Mouse (Mus musculus) left cerebral cortex, postnatal 36 days (tissue): ENCODE results near the gene Prpf39. TPM values are rescaled to one million over a fixed set of nuclear protein-coding genes. Genes with fewer than 3 reads are reported as not detected.

ENCODE experiments used
- DNase-seq, 2 experiments: peaks; one replicate each; pipeline ENCODE4 v3.0.0; 2021 to 2022; ENCODE audit warnings: low spot score in 2 of 2, mixed read lengths in 1 of 2
- intact Hi-C: fragments of 180-260 bp; cut with DNase I; formaldehyde crosslinking; loops from one replicate; pipeline ENCODE4 v1.15.1; 2025
- total RNA-seq, 2 experiments: library from RNA; stranded (reverse); gene quantifications; 2 replicates each; pipeline ENCODE4 v1.2.3; 2021

The Prpf39 gene
- 10 to 100 TPM; 27.0 to 48.3 TPM for total RNA-seq

GRCm38 (mm10) chr12:65036190-65036870, at the start of gene Prpf39:
Gene Prpf39, plus strand, starts transcription at chr12:65036333.
- peak; percentile 91 to 93 for DNase-seq

GRCm38 (mm10) chr12:65007725-65008124, 28.4 kb upstream of the Prpf39 start:
- intact Hi-C loops = no loop called here
- no peak for DNase-seq

More at GRCm38 (mm10) chr12:65036190-65036870, at the start of gene Prpf39:
- intact Hi-C loops = no loop called here

GRCm38 (mm10) chr12:65022842-65023241, 13.3 kb upstream of the Prpf39 start:
- intact Hi-C loops = no loop called here
- peak; percentile 7 to 11 for DNase-seq

- no peak for DNase-seq
- intact Hi-C loops = no loop called here
Measured at GRCm38 (mm10) chr12:65035839-65036189, 319 bp upstream of the Prpf39 start.

GRCm38 (mm10) chr12:65036892-65037545, 886 bp downstream of the Prpf39 start:
- intact Hi-C loops = no loop called here
- no peak for DNase-seq

- intact Hi-C loops = no loop called here
- no peak for DNase-seq
Measured at GRCm38 (mm10) chr12:65037546-65037937, 1.4 kb downstream of the Prpf39 start.

GRCm38 (mm10) chr12:65048799-65049198, 12.7 kb downstream of the Prpf39 start:
- intact Hi-C loops = loop anchor here (5.0 kb wide), 1 partner anchor 36 kb away; no protein-coding TSS in a partner anchor
- no peak for DNase-seq

- DNase-seq = no peak
- intact Hi-C loops = no loop called here
Measured at GRCm38 (mm10) chr12:65058203-65058602, 22.1 kb downstream of the Prpf39 start.

- DNase-seq = no peak
Measured at GRCm38 (mm10) chr12:65061082-65061481, 24.9 kb downstream of the Prpf39 start.

GRCm38 (mm10) chr12:65065241-65065640, 29.1 kb downstream of the Prpf39 start:
- intact Hi-C loops = no loop called here
- DNase-seq = no peak

More at GRCm38 (mm10) chr12:65061082-65061481, 24.9 kb downstream of the Prpf39 start:
- intact Hi-C loops = no loop called here

- intact Hi-C loops = no loop called here
- no peak for DNase-seq
Measured at GRCm38 (mm10) chr12:65066234-65066633, 30.1 kb downstream of the Prpf39 start.

GRCm38 (mm10) chr12:65068409-65068808, 32.3 kb downstream of the Prpf39 start:
- intact Hi-C loops = no loop called here
- no peak for DNase-seq

GRCm38 (mm10) chr12:65072911-65073610, 36.9 kb downstream of the Prpf39 start:
- no peak for DNase-seq
- intact Hi-C loops = no loop called here

- DNase-seq = peak; percentile 96
- intact Hi-C loops = no loop called here
Measured at GRCm38 (mm10) chr12:65073611-65074178, 37.6 kb downstream of the Prpf39 start, which contains the start of gene Fkbp3. Gene Fkbp3, minus strand, starts transcription at chr12:65074007.

GRCm38 (mm10) chr12:65074651-65075050, 38.5 kb downstream of the Prpf39 start:
- intact Hi-C loops = no loop called here
- DNase-seq = no peak

GRCm38 (mm10) chr12:65075085-65075732, 39.1 kb downstream of the Prpf39 start, which contains the start of gene Fancm:
Gene Fancm, plus strand, starts transcription at chr12:65075603.
- peak; percentile 90 to 91 for DNase-seq
- intact Hi-C loops = no loop called here

- no peak for DNase-seq
- intact Hi-C loops = no loop called here
Measured at GRCm38 (mm10) chr12:65075733-65076310, 39.7 kb downstream of the Prpf39 start.

- intact Hi-C loops = no loop called here
- DNase-seq = no peak
Measured at GRCm38 (mm10) chr12:65076906-65077305, 40.8 kb downstream of the Prpf39 start.

GRCm38 (mm10) chr12:65108746-65109145, 72.6 kb downstream of the Prpf39 start:
- intact Hi-C loops = no loop called here
- DNase-seq = no peak
